Mouse (Mus musculus) MEL (cell line): ENCODE data around the gene Stum. TPM values are rescaled to one million over a fixed set of nuclear protein-coding genes. Genes with fewer than 3 reads are reported as not detected.

Experiments used
- DNase-seq: peaks from one replicate; pipeline ENCODE4 v3.0.0; 2011; ENCODE audit warnings: low read depth, low spot score
- H3K27ac ChIP-seq: 2 replicates; pipeline ENCODE4 v1.5.1; 2012; ENCODE audit warnings: low read depth, mild to moderate bottlenecking, control low read depth, low read length, moderate library complexity; ENCODE audit not compliant: control insufficient read depth
- H3K27me3 ChIP-seq, 2 experiments: fragments of 150-350 bp in 1 of 2; sonication (generic) in 1 of 2; 2 replicates each; pipeline ENCODE4 v1.6.1; 2012; ENCODE audit warnings: low read length in 2 of 2, mild to moderate bottlenecking in 2 of 2, improper control_type of control experiment in 1 of 2, moderate library complexity in 1 of 2; ENCODE audit not compliant: insufficient read depth in 2 of 2, control insufficient read depth in 1 of 2
- H3K36me3 ChIP-seq, 2 experiments: 2 replicates each; pipeline ENCODE4 v1.6.1; 2012 to 2014; ENCODE audit warnings: low read length in 2 of 2, improper control_type of control experiment in 1 of 2, inconsistent platforms in 1 of 2, mild to moderate bottlenecking in 1 of 2; ENCODE audit not compliant: insufficient read depth in 2 of 2, control insufficient read depth in 1 of 2
- H3K4me1 ChIP-seq, 2 experiments: fragments of 150-350 bp in 1 of 2; sonication (generic) in 1 of 2; 2 replicates each; pipeline ENCODE4 v1.6.1; 2012; ENCODE audit warnings: low read length in 2 of 2, improper control_type of control experiment in 1 of 2, mild to moderate bottlenecking in 1 of 2; ENCODE audit not compliant: insufficient read depth in 2 of 2, control insufficient read depth in 1 of 2
- H3K4me3 ChIP-seq, 2 experiments: fragments of 150-350 bp in 1 of 2; sonication (generic) in 1 of 2; 2 replicates each; pipeline ENCODE4 v1.5.1; 2012; ENCODE audit warnings: low read depth in 2 of 2, low read length in 2 of 2, mild to moderate bottlenecking in 2 of 2, moderate library complexity in 2 of 2, control low read depth in 1 of 2, improper control_type of control experiment in 1 of 2; ENCODE audit not compliant: control insufficient read depth in 1 of 2, insufficient read depth in 1 of 2
- H3K79me2 ChIP-seq: 2 replicates; pipeline ENCODE4 v1.6.1; 2012; ENCODE audit warnings: mild to moderate bottlenecking, low read length, moderate library complexity; ENCODE audit not compliant: control insufficient read depth, poor library complexity, insufficient read depth
- H3K9ac ChIP-seq: 2 replicates; pipeline ENCODE4 v1.6.1; 2012; ENCODE audit warnings: low read depth, mild to moderate bottlenecking, control low read depth, low read length, moderate library complexity; ENCODE audit not compliant: control insufficient read depth, poor library complexity, severe bottlenecking
- H3K9me3 ChIP-seq: fragments of 150-350 bp; sonication (generic); replicated peaks from 2 replicates; pipeline ENCODE4 v1.6.1; 2012; ENCODE audit warnings: mild to moderate bottlenecking, low read length, improper control_type of control experiment, moderate library complexity; ENCODE audit not compliant: insufficient read depth
- BHLHE40 ChIP-seq: IDR thresholded peaks from 2 replicates; pipeline ENCODE4 v1.6.1; 2012; ENCODE audit warnings: low read depth, mild to moderate bottlenecking, inconsistent platforms, low read length, improper control_type of control experiment, borderline replicate concordance
- CHD1 ChIP-seq: IDR thresholded peaks from 2 replicates; pipeline ENCODE4 v1.6.1; 2012; ENCODE audit warnings: low read depth, mild to moderate bottlenecking, inconsistent platforms, low read length, improper control_type of control experiment
- CHD2 ChIP-seq: IDR thresholded peaks from 2 replicates; pipeline ENCODE4 v1.6.1; 2011; ENCODE audit warnings: low read length, improper control_type of control experiment
- CTCF ChIP-seq, 3 experiments: IDR thresholded peaks in 2 of 3; conservative IDR thresholded peaks in 1 of 3; 2 replicates each; pipeline ENCODE4 v1.5.1; 2011 to 2012; ENCODE audit warnings: low read length in 3 of 3, low read depth in 2 of 3, mild to moderate bottlenecking in 2 of 3, improper control_type of control experiment in 1 of 3, inconsistent platforms in 1 of 3, mixed read lengths in 1 of 3, moderate library complexity in 1 of 3; ENCODE audit not compliant: control insufficient read depth in 1 of 3, insufficient read depth in 1 of 3, poor library complexity in 1 of 3, severe bottlenecking in 1 of 3
- ELF1 ChIP-seq: IDR thresholded peaks from 2 replicates; pipeline ENCODE4 v1.6.1; 2014; ENCODE audit warnings: low read depth, mild to moderate bottlenecking, inconsistent platforms, low read length, improper control_type of control experiment, moderate library complexity
- EP300 ChIP-seq, 2 experiments: IDR thresholded peaks; 2 replicates each; pipeline ENCODE4 v1.6.1; 2011; ENCODE audit warnings: improper control_type of control experiment in 2 of 2, low read length in 2 of 2, low read depth in 1 of 2, mild to moderate bottlenecking in 1 of 2
- GABPA ChIP-seq: IDR thresholded peaks from 2 replicates; pipeline ENCODE4 v1.6.1; 2012; ENCODE audit warnings: low read depth, mild to moderate bottlenecking, inconsistent platforms, low read length, improper control_type of control experiment, moderate library complexity
- GATA1 ChIP-seq: IDR thresholded peaks from 2 replicates; pipeline ENCODE4 v1.6.1; 2011; ENCODE audit warnings: low read depth, low read length, improper control_type of control experiment
- HCFC1 ChIP-seq: IDR thresholded peaks from 2 replicates; pipeline ENCODE4 v1.6.1; 2012; ENCODE audit warnings: low read depth, mild to moderate bottlenecking, inconsistent platforms, low read length, improper control_type of control experiment, moderate library complexity
- JUND ChIP-seq: IDR thresholded peaks from 2 replicates; pipeline ENCODE4 v1.6.1; 2011; ENCODE audit warnings: low read depth, mild to moderate bottlenecking, improper control_type of control experiment, low read length
- MAX ChIP-seq: IDR thresholded peaks from 2 replicates; pipeline ENCODE4 v1.6.1; 2011; ENCODE audit warnings: low read length, improper control_type of control experiment
- MAZ ChIP-seq: IDR thresholded peaks from 2 replicates; pipeline ENCODE4 v1.6.1; 2012; ENCODE audit warnings: low read depth, mild to moderate bottlenecking, inconsistent platforms, low read length, improper control_type of control experiment
- NELFE ChIP-seq: IDR thresholded peaks from 2 replicates; pipeline ENCODE4 v1.6.1; 2011; ENCODE audit warnings: low read depth, low read length, improper control_type of control experiment
- NRF1 ChIP-seq: IDR thresholded peaks from 2 replicates; pipeline ENCODE4 v1.6.1; 2014; ENCODE audit warnings: low read depth, mild to moderate bottlenecking, inconsistent platforms, low read length, improper control_type of control experiment, moderate library complexity; ENCODE audit not compliant: poor library complexity, insufficient read depth, severe bottlenecking
- POLR2A ChIP-seq, 2 experiments: IDR thresholded peaks; 2 replicates each; pipeline ENCODE4 v1.6.1; 2011 to 2012; ENCODE audit warnings: low read length in 2 of 2, mild to moderate bottlenecking in 2 of 2, control low read depth in 1 of 2, improper control_type of control experiment in 1 of 2, low read depth in 1 of 2, moderate library complexity in 1 of 2; ENCODE audit not compliant: control insufficient read depth in 1 of 2, insufficient read depth in 1 of 2, poor library complexity in 1 of 2
- POLR2AphosphoS2 ChIP-seq: IDR thresholded peaks from 2 replicates; pipeline ENCODE4 v1.6.1; 2011; ENCODE audit warnings: low read length, improper control_type of control experiment
- POLR2AphosphoS5 ChIP-seq: IDR thresholded peaks from 2 replicates; pipeline ENCODE4 v1.6.1; 2012; ENCODE audit warnings: low read depth, borderline replicate concordance, mild to moderate bottlenecking, inconsistent platforms, low read length, moderate library complexity, mixed read lengths
- RAD21 ChIP-seq: IDR thresholded peaks from 2 replicates; pipeline ENCODE4 v1.6.1; 2011; ENCODE audit warnings: mild to moderate bottlenecking, low read depth, low read length, improper control_type of control experiment
- SIN3A ChIP-seq: IDR thresholded peaks from 2 replicates; pipeline ENCODE4 v1.6.1; 2012; ENCODE audit warnings: low read length, improper control_type of control experiment, inconsistent platforms
- TAL1 ChIP-seq: IDR thresholded peaks from 2 replicates; pipeline ENCODE4 v1.6.1; 2012; ENCODE audit warnings: mild to moderate bottlenecking, inconsistent platforms, low read length, moderate library complexity, mixed read lengths
- TBP ChIP-seq: IDR thresholded peaks from 2 replicates; pipeline ENCODE4 v1.8.0; 2011; ENCODE audit warnings: low read depth, low read length, improper control_type of control experiment
- UBTF ChIP-seq: IDR thresholded peaks from 2 replicates; pipeline ENCODE4 v1.6.1; 2012; ENCODE audit warnings: low read depth, mild to moderate bottlenecking, inconsistent platforms, low read length, improper control_type of control experiment, moderate library complexity, borderline replicate concordance; ENCODE audit not compliant: insufficient read depth
- USF2 ChIP-seq, 2 experiments: IDR thresholded peaks; 2 replicates each; pipeline ENCODE4 v1.6.1; 2011 to 2012; ENCODE audit warnings: improper control_type of control experiment in 2 of 2, low read length in 2 of 2, borderline replicate concordance in 1 of 2, inconsistent platforms in 1 of 2, low read depth in 1 of 2, mild to moderate bottlenecking in 1 of 2; ENCODE audit not compliant: insufficient read depth in 1 of 2
- ZC3H11A ChIP-seq: IDR thresholded peaks from 2 replicates; pipeline ENCODE4 v1.6.1; 2012; ENCODE audit warnings: low read depth, mild to moderate bottlenecking, inconsistent platforms, low read length, improper control_type of control experiment
- ZKSCAN1 ChIP-seq: IDR thresholded peaks from 2 replicates; pipeline ENCODE4 v1.6.1; 2012; ENCODE audit warnings: low read depth, mild to moderate bottlenecking, inconsistent platforms, low read length, improper control_type of control experiment, moderate library complexity
- ZMIZ1 ChIP-seq: IDR thresholded peaks from 2 replicates; pipeline ENCODE4 v1.6.1; 2012; ENCODE audit warnings: low read depth, mild to moderate bottlenecking, inconsistent platforms, low read length, improper control_type of control experiment, moderate library complexity
- polyA plus RNA-seq, 2 experiments: library from polyadenylated mRNA; stranded (reverse) in 1 of 2; unstranded in 1 of 2; fragments of >175 nt in 1 of 2; fragments of >200 nt in 1 of 2; gene quantifications; 2 replicates each; pipeline versions ENCODE4 v1.2.1 to v1.2.4; 2012; ENCODE audit warnings: low replicate concordance in 2 of 2, low read depth in 1 of 2; ENCODE audit not compliant: insufficient read length in 2 of 2, insufficient read depth in 1 of 2, missing spikeins in 1 of 2
- total RNA-seq: library from RNA; depleted of rRNA; stranded (reverse); fragments of 300-350 nt; gene quantifications from 2 replicates; pipeline ENCODE4 v1.2.3, GENCODE M21; 2012

Gene Stum
- total and polyA plus RNA-seq, 3 experiments, result not detected

DNA sequence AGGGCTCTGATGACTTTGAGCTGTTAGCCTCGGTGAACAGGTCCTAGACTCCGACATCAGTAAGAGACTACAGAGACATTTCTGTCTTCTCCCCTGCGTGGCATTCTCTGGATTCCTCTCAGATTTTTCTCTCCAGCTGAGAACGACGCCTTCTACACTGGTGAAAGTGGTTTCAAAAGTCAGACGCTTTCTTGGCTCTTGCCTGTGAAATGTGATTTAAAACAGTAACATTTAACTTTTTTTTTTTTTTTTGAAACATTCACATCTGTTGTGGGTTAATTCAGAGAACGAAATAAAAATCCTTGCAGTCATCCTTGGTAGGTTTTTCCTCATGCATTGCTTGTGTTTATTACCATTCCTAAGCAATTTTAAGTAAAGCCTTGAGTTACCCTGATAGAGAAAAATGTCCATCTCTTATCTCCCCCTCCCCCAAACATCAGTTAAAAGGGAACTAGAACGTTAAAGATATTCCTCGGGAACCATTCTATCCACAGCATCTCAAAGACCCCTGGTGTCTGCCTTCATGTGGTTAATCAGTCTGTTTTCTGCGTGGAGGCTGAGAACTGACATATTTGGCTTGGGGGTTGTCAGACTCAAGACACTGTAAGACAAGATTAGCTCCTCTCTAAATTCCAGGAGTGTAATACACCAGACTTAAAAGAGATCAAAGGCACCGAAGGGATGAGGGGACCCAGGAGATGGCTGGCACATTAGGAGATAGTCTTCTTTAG, 95.4 kb downstream of the Stum start:
- Histone ChIP-seq H3K4me1 (peaks cover 0 to 36% of the 10 kb centered on the region in 2 experiments), H3K9me3 (no peaks in the 10 kb centered on the region), H3K27ac (peak overlapping the region; percentile 49), H3K36me3 (peaks cover 0 to 27% of the 10 kb centered on the region in 2 experiments; a peak in 2 of 4 replicates), H3K4me3 (peak overlapping the region; percentile 30 to 41), H3K79me2 (no peaks in the 10 kb centered on the region; the same call in 1 of the 2 replicates), H3K27me3 (no peaks in the 10 kb centered on the region), H3K9ac (peak overlapping the region; percentile 17; the same call in 1 of the 2 replicates)
- peak; percentile 35 for DNase-seq
- TF ChIP-seq POLR2AphosphoS2 (no peak), UBTF (0 out of 2 replicates have a peak, but pooled peaks have one; percentile 22), CTCF (IDR thresholded peaks at IDR 0.05 in 2 of 3, conservative IDR thresholded peaks at IDR 0.05 in 1 of 3; ENCODE audit: control insufficient read depth in 1 of 3, insufficient read depth in 1 of 3, low read depth in 2 of 3, low read length in 3 of 3, poor library complexity in 1 of 3, severe bottlenecking in 1 of 3) (no peak), GABPA (no peak), POLR2A (IDR thresholded peaks at IDR 0.05; ENCODE audit: control insufficient read depth in 1 of 2, insufficient read depth in 1 of 2, low read depth in 1 of 2, low read length in 2 of 2, poor library complexity in 1 of 2) (no peak), TBP (no peak), ELF1 (no peak), MAZ (no peak), EP300 (IDR thresholded peaks at IDR 0.05; ENCODE audit: low read depth in 1 of 2, low read length in 2 of 2) (peak; percentile 3 to 33; a peak in 2 of 4 replicates), GATA1 (peak; percentile 27; the same call in 1 of the 2 replicates), BHLHE40 (no peak), CHD1 (no peak), USF2 (IDR thresholded peaks at IDR 0.05; ENCODE audit: borderline replicate concordance in 1 of 2, insufficient read depth in 1 of 2, low read depth in 1 of 2, low read length in 2 of 2) (no peak), NRF1 (no peak)

DNA sequence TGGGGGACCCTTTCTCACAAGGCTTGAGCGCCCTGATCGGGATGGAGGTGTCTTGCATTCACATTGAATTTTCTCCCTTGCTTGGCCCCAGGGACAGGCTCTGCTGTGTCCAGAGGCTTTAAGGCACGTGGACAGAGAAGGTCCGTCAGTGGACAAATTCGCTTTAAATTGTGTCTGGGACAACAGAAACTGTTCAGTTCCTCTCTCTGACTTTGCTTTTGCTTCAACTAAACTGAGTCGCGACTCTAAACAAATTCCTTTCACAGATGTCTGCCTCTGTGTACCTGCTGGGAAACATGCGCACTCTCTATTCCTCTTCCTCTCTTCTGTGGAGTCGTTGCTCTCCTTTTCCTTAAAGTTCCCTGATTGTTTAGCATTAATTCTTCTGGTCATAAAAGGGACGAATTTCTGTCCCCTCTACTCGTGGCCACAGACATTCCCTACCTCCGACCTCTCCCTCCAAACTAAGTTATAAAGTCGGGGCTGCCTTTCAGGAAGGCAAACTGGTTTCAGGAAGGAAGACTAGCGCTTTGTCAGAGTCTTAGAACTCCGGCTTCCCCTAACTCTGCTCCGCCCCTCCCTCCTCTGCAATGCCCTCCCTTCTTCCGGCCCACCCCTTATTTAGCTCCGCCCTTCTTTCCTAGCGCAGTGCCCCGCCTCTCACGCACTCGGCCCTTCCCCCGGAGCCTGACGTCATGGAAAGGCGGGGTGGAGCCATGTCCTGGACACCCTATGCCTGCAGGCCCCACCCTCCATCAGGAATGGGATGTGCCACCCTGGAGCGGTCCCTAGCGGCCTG, 96.2 kb downstream of the Stum start:
- Histone ChIP-seq H3K79me2 (no peaks in the 10 kb centered on the region; the same call in 1 of the 2 replicates), H3K9me3 (no peaks in the 10 kb centered on the region), H3K4me1 (peaks cover 0 to 29% of the 10 kb centered on the region in 2 experiments), H3K27ac (peak overlapping the region; percentile 87), H3K36me3 (peaks cover 0 to 22% of the 10 kb centered on the region in 2 experiments; a peak in 2 of 4 replicates), H3K4me3 (peak overlapping the region; percentile 74 to 98), H3K27me3 (no peaks in the 10 kb centered on the region), H3K9ac (peak overlapping the region; percentile 79)
- DNase-seq, result peak; percentile 98
- TF ChIP-seq GATA1 (no peak), JUND (no peak), ZC3H11A (0 out of 2 replicates have a peak, but pooled peaks have one; percentile 14), CHD2 (no peak), CTCF (IDR thresholded peaks at IDR 0.05 in 2 of 3, conservative IDR thresholded peaks at IDR 0.05 in 1 of 3; ENCODE audit: control insufficient read depth in 1 of 3, insufficient read depth in 1 of 3, low read depth in 2 of 3, low read length in 3 of 3, poor library complexity in 1 of 3, severe bottlenecking in 1 of 3) (peak in 2 of 3 experiments; percentile 51 to 54; a peak in 4 of 6 replicates), POLR2AphosphoS2 (peak; percentile 98), MAX (peak; percentile 81), UBTF (no peak), HCFC1 (peak; percentile 62), SIN3A (peak; percentile 80), NELFE (peak; percentile 98), ZKSCAN1 (no peak), RAD21 (peak; percentile 47), POLR2AphosphoS5 (no peak), CHD1 (0 out of 2 replicates have a peak, but pooled peaks have one; percentile 40), ZMIZ1 (peak; percentile 97), EP300 (IDR thresholded peaks at IDR 0.05; ENCODE audit: low read depth in 1 of 2, low read length in 2 of 2) (peak in 1 of 2 experiments; percentile 5; a peak in 1 of 4 replicates), MAZ (peak; percentile 85; the same call in 1 of the 2 replicates), TAL1 (no peak)
